ENCODE assay signal across 23 mouse cellular contexts in genomic region chr17:69200936-69201335, GRCm38 (mm10).
"Had no signal": no experiment of that assay in that cellular context is flagged by ENCODE, and none has a peak within 500 bp of the region (broad histone marks: within the 10 kb centered on the region; RNA-seq: fewer than 3 reads in every experiment).

No protein-coding gene starts in this region.

- DNase-seq: kidney, adult 8-10 months; kidney, postnatal 10 days; kidney, postnatal 36 days; layer of hippocampus, postnatal 36 days; lung, adult 18-20 months; lung, postnatal 10 days; lung, postnatal 36 days; right cerebral cortex, adult 18-20 months; right cerebral cortex, postnatal 14 days; right cerebral cortex, postnatal 4 days; thymus, adult 2 months; thymus, postnatal 14 days; thymus, postnatal 4 days had no signal

- ATAC-seq: liver, embryonic 12.5 days; midbrain, embryonic 15.5 days had no signal

- H3K4me2 ChIP-seq: kidney, embryonic 15.5 days; liver, embryonic 12.5 days; liver, embryonic 15.5 days; lung, embryonic 15.5 days; midbrain, embryonic 12.5 days; midbrain, embryonic 15.5 days; neural tube, embryonic 12.5 days; neural tube, embryonic 15.5 days had no signal

- H3K4me3 ChIP-seq: kidney, embryonic 15.5 days; left cerebral cortex, adult 2 months; liver, embryonic 12.5 days; liver, embryonic 15.5 days; lung, embryonic 15.5 days; midbrain, embryonic 12.5 days; midbrain, embryonic 15.5 days; neural tube, embryonic 12.5 days; neural tube, embryonic 15.5 days had no signal

- H3K9ac ChIP-seq: kidney, embryonic 15.5 days; liver, embryonic 12.5 days; liver, embryonic 15.5 days; lung, embryonic 15.5 days; midbrain, embryonic 12.5 days; midbrain, embryonic 15.5 days; neural tube, embryonic 12.5 days; neural tube, embryonic 15.5 days had no signal

- H3K27me3 ChIP-seq: kidney, embryonic 15.5 days; liver, embryonic 12.5 days; liver, embryonic 15.5 days; lung, embryonic 15.5 days; midbrain, embryonic 12.5 days; midbrain, embryonic 15.5 days; neural tube, embryonic 12.5 days; neural tube, embryonic 15.5 days had no signal

- H3K36me3 ChIP-seq: kidney, embryonic 15.5 days; liver, embryonic 12.5 days; liver, embryonic 15.5 days; lung, embryonic 15.5 days; midbrain, embryonic 12.5 days; midbrain, embryonic 15.5 days; neural tube, embryonic 12.5 days; neural tube, embryonic 15.5 days had no signal

- H3K4me1 ChIP-seq: liver, embryonic 12.5 days; liver, embryonic 15.5 days; midbrain, embryonic 12.5 days; neural tube, embryonic 12.5 days had no signal

- H3K27ac ChIP-seq: kidney, embryonic 15.5 days; left cerebral cortex, adult 2 months; liver, embryonic 12.5 days; liver, embryonic 15.5 days; lung, embryonic 15.5 days; midbrain, embryonic 12.5 days; midbrain, embryonic 15.5 days; neural tube, embryonic 12.5 days; neural tube, embryonic 15.5 days; stomach, postnatal 0 days had no signal

- H3K9me3 ChIP-seq: kidney, embryonic 15.5 days; liver, embryonic 12.5 days; liver, embryonic 15.5 days; lung, embryonic 15.5 days; midbrain, embryonic 12.5 days; midbrain, embryonic 15.5 days; neural tube, embryonic 12.5 days; neural tube, embryonic 15.5 days had no signal
